Mouse (Mus musculus): ENCODE results near the gene Sept9.

Sept9 gene

DNA sequence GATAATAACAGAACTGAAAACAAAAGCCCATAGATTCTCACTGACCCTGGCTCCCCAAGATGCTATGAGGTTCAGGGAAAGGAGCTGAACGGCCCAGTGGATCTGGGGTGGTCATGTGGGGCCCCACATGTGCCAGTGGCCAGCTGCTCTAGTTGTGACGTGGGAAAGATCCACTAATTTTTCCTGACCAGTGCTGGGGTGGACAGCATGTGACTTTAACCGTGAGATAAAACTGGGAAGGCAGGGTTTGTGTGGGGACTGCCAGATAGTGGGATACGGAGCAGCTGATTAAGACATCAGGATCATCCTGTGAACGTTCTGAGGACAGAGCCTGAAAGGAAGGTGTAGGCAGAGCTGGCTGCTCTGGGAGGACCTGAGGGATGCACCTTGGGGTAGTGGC lies 48.1 kb downstream of the Sept9 start:
- DNase-seq = no peak

DNA sequence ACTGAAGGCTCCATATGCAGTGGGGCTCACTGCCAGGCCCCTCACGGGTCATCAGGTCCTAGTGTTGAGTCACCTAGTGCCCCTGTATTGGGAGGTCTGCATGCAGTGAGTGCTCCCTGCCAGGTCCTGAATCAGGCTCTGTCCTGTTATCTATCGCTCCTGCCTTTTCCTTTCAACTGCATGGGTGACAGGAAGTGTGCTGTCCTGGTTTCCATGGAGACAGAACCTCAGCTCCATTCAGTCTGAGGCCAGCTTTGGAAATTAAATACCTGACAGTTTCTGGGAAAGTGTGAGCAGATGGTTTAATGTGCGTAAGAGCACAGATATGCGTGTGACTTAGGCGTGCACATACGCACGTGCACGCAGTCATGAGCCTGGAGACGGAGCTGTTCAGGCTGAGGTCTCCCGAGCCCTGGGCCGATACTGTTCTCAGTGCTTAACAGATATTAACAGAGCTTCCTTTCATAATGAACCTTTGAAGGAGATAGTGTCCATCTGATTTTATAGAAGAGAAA lies 49.3 kb downstream of the Sept9 start:
- no peak for DNase-seq

DNA sequence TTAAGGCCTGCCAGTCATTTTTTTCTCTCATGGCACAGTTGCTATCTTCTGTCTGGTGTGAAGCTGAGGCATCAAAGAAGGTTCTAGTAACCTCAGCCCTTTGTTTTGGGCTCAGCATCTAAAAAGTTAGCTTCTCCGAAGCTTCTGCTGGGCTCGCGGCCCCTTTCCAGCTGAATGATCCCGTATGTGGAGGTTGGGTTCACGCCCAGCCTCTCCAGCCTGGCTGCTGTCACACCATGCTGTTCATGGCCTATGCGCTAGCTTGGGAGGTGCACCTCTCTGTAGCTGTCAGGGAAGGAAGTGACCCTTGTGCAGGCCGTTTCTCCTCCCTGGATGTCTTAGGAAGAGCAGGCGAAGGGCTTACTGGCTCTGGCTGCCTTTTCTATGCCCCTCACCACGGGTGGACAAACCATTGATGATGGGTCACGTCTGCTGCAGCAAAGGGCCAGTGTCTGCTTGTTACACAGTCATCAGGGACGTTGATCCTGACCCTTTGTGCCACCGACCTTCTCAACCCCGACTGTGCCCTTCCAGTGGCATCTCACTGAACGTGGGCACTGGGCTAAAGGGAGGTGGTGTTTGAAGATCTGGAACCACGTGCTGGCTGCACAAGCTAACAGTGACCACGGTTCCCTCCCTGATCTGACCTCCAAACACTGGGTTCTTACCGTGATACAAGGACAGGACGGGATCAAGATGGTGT lies 50.0 kb downstream of the Sept9 start:
- DNase-seq = no peak

DNA sequence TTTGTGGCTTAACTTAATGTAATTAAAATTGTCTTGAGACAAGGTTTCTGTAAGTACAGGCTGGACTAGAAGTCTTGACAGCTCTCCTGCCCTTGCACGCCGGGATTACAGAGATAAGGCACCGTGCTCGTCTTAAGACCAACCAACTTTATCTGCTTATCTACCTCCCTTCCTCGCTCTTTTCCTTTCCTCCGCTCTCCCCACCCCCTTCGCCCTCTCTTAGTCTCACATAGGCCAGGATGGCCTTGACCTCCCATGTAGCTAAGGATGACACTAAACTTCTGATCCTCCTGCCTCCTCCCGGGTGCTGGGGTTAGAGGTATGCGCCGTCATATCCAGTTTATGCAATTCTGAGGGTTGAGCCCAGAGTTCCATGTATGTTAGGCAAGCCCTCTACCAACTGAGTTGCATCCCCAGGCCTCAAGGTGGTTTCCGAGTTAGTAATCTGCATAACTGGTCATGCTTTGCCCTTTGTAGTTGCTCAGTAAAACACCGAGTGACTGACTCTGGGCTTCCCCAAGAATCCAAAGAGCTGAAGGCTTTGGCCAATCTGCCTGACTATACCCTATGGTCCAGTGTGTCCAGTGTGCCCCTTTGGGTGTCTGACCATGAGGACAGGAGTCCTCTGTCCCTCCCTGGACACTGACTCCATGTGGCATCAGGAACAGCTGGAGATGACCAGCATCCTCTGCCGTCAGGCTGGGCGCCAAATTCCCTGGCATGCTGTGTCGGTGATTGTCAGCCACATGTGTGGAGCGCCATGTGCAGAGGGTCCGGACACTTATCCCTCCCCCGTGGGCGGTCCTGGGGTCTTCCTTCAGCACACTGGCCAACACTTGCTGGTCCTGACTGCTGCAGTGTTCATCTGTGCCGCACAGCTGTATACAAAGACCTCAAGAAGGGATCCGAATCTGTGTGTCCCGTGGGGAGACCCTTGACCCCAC lies 50.8 kb downstream of the Sept9 start:
- DNase-seq = no peak

DNA sequence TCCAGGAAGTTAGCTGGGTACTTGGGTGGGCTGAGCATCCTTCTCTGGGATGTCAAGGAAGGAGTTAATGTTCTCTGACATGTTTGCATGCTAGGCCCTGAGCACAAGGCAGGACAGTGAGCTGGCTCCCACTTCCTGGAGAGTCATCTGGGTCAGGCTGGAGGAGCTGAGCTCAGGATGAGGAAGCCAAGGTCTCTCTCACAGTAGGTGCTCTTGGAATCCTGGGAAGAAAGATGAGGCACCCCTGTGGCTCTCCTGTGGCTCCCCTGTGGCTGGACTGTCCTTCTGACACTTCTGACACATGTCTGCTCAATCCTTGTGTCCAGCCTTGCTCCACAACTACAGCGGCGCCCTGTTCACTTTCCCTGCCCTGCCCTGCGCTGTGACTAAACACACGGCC lies 52.3 kb downstream of the Sept9 start:
- DNase-seq = no peak

DNA sequence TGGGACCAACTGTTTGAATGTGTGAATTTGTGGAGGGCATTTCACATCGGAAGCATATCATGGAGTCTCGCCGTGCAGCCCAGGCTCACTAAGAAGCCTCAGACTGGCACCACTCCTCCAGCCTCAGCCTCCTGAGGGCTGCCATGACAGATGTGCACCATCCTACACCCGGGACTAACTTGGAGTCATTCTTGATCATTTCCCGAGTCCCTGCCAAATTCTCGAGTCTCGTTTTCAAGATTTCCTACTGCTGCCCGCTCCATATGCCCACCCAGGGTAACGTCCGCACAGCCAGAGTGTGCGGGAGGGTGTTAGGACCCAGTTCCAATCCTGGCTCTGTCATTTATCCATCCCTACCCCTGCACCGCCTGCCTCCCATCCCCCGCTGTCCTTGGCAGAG lies 53.4 kb downstream of the Sept9 start:
- no peak for DNase-seq

DNA sequence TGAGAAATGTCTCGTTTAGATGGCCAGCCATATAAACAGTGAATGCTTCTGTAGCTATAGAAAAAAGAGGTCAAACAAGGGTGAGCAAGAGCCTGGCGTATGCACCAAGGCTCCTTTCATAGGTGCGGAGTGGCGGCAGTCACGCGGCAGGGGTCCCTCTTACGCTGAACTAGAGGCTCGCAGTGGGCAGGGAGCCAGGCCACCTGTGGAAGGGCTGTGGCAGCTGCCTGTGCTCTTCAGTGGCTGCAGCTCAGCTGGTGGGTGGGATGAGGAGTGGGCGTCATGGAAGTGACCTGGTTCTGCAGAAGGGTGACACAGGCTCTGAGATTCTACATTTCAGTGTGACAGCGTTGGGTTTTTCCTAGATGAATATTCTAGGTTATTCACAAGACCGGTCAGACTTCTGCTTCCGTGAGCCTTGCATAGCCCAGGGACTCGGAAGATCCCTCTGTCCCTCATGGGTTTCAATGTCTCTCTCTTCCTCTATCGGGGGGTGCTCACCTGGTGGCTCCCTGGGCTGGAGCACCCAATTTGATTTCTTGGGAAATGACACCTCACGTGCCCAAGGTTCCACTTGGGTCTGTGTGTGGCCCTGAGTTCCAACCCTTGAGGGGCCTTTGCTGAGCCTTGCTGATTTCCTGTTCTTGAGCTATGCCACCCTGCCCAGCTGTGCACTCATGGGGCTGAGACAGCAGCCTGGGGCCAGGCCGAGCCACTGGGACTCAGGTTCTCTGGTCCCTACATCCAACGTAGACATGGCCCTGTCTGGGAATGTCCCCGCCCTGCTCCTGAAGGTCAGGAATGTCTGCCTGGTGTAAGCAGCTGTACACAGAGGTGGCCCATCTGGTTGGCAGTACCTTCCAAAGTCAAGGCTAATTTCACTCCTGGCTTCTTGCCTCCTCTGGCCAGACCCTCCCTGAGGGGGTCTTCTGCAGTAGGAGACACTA lies 55.0 kb downstream of the Sept9 start:
- DNase-seq = no peak

DNA sequence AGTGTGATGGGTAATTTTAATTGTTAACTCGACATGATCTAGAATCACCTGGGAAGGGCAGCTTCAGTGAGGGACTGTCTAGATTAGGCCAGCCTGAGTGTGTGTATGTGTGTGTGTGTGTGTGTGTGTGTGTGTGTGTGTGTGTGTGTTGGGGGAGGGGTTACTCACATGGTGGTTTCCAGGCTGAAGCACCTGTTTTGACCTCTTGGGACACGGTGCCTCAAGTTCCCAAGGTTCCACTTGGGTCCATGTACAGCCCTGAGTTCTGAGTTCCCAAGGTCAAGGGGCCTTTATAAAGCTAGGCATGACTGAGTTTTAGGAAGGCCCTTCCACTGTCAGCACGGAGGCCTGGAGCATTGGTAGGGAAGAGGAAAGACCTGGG lies 55.6 kb downstream of the Sept9 start:
- DNase-seq = no peak

DNA sequence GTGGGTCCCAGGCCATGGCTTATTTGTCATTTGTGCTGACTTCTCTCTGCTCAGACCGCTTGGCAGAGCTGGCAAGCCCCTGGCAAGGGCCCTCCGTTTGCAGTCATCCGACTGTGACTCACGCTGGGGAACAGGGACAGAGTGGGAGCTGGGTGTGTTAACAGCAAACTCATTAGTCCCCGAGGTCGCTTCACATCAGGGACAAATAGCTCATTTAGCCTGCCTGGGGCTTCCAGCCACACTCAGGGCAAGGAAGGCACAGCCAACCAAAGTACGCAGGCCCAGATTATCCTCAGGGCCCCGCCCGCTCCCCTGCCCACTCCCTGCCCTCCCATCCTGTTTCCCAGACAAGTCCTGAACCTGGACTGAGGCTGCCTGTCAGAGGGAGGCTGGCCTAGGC lies 56.6 kb downstream of the Sept9 start:
- no peak for DNase-seq

DNA sequence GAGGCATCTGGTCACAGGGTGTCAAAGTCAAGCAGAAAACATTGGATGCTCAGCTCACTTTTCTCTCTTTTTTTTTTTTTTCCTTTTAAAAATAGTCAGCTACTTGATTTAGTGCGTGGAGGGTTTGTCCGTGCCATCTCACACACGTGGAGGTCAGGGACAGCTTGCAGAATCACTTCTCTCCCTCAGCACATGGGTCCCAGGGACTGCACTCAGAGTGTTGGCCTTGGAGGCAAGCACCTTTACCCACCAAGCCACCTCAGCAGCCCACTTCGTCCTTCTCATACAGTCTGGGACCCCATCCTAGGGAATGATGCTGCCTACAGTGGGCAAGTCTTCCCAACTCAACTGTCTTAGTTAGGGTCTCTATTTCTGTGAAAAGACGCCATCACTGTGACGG lies 57.4 kb downstream of the Sept9 start:
- DNase-seq = no peak

DNA sequence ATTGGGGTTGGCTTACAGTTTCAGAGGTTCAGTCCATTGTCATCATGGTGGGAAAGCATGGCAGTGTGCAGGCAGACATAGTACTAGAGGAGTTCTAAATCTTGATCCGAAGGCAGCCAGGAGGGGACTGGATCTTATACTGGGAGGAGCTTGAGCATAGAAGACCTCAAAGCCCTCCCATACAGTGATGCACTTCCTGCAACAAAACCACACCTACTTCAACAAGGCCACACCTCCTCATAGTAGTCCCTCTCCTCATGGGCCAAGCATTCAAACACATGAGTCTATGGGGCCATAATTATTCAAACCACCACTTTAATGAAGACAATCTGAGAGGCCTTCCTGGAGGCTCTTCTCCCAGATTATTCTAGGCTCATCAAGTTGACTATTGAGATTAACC lies 57.8 kb downstream of the Sept9 start:
- no peak for DNase-seq

DNA sequence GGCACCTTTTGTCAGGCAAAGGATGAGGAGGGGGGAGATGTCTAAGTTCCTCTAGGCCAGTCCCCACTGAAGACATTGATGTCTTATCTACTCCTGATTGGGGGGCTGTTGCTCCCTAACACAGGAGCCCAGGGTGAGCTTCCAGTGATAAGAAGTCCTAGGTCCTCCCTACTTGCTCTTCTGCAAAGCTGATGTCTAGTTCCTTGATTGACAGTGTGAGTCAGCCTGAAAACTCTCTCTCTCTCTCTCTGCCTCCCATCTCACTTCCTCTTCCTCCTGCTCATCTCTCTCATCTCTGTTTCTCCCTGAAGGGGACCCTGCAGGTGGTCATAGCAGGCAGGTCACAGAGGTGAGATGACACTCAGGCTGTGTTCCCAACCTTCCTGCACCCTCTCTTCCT lies 58.4 kb downstream of the Sept9 start:
- no peak for DNase-seq

DNA sequence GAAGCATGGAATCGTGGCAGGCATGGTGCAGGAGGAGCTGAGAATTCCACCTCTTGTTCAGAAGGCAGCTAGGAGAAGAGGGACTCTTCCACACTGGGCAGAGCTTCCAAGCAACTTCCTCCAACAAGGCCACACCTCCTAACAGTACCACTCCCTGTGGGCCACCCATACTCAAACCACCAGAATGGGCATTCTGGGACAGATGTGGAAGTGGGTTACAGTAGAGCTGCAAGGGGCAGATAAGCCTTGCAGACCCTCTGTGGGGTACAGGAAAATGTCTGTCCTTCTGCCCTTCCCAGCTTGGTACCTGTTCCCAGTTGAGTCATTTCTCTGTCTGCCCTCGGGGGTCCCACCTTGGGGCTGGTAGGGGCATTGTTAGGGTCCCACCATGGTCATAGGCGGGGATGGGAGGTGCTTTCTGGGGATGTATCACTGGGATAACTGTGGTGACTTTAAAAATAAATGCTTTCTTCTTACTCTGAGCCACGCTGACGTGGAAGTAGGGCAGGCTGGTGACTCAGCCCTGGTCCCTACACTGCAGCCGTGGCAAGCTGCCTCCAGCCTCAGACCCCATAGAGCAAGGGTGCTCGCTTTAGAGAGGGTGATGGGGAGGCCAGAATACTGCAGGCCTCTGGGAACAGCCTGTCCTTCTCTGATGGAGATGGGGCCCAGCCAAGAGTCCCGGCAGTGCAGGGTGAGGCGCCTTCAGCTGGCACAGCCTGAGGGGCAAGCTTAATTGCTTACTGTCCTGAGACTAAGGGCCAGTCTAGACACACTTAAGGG lies 59.9 kb downstream of the Sept9 start:
- DNase-seq = no peak

DNA sequence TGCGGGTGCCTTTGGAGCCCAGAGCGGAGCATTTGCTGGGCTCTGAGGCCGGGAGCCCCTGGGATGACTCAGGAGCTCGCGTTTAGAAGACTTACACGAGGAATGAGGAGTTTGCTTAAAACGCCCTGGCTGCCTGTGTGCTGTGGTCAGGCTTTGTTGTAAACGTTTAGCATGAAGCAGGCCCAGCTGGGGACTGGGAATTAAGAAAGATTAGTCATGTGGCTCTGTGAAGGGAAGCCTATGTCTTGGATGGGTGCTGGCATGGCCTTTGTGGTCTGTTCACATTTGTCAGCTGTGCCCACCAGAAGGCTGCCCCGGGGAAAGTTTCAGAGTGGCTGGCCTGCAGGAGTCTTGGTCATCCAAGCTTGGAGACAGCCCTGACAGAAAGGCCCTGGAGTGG lies 61.2 kb downstream of the Sept9 start:
- DNase-seq = no peak

DNA sequence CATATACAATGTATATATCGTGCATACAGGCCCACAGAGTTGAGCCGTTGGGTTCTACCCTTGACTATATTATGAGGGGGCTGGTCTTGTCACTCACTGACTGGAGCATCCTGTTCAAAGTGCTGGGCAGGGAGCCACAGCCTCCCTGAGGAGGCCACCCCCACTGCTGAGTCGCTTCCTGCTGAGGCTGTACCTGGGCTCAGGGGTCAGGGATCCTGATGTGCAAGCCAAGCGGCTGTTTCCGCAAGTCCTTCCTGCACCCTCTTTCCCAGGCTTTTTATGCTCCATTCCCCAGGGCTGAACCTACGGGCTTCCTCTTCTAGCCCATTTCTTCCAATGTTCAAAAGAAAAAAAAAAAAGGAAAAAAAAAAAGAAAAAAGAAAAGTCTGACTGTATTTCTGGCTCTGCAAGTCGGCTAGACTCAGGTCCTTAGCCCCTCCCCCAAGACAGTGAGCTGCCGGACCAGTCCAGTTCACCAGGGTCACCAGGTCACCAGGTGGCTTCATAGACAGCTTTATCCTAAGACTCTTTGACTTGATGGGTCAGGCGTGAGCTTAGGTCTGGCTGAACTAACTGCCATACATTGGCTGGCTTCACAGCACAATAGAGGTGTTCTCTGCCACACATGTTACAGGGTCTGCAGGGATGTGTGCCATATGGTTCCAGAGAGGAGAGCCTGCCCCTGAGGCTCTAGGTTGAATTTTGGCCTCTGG lies 63.8 kb downstream of the Sept9 start:
- no peak for DNase-seq

DNA sequence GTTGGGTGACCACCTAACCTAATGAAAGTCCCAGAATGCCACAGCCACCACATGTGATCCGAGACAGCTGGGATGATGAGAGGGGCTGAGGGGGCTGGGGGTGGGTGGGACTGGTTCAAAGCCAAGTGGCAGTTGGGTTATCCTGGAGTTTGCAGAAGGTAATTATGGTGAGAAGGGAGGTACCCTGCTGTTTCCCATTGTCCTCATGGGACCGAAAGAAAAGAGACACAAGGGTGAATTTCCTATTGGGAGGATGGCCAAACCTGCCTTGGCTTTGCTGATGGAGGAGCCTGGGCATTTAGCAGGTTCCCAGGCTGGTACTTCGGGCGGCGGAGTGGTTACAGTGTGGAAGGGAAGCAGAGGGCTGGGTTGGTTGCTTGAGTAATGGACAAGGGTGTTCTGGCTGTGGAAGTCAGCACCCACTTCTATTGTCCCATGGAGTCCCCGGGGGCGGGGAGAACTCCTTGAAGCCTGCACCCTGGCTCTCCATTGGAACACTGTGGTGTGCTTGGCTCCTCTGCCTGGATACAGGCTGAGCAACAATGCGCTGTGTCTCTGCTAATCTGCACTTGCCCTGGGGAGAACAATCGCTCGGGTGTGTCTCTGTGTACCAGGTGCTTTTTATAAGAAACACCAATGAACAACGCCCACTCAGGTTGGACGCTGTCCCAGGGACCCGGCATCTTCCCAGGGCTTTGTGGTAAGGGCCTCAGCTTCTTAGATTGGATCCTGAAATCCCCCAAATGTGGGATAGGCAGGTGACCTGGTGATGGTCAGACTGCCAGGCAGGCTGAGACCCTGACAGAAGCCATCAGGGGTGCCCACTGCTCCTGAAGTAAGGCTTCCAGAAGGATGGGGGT lies 64.9 kb downstream of the Sept9 start:
- DNase-seq = peak; percentile 78

DNA sequence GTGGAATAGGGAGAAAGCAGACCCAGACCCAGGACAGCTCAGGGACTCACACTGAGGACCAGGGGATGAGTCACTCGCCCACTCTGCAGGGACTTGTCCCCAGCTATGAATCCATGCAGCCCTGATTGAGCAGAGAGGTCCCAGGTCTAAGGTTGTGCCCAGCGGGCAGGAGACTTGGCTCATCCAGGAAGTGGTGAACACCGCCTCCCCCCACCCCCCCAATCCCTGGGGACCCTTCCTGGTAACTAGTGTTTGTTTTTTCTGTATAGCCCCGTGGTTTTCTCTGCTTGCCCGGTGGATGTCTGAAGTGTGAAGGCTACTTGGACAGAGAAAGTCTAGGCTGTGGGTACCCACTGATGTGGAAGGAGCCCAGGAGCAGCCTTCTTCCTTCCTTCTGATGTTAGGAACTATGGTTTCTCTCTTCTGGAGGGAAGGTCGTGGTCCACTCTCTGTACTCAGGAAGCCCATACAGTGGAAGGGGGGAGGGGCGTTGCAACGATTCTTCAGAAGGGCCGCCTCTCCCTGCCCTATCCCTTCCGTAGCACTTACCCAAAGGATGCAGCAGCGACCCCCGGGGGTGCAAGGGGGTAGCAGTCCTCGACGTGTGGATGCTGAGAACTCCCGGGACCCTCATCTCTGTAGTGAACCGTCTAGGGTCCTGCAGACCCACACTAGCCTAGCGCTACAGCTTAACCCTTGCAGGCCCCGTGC lies 66.0 kb downstream of the Sept9 start:
- peak; percentile 70 for DNase-seq

DNA sequence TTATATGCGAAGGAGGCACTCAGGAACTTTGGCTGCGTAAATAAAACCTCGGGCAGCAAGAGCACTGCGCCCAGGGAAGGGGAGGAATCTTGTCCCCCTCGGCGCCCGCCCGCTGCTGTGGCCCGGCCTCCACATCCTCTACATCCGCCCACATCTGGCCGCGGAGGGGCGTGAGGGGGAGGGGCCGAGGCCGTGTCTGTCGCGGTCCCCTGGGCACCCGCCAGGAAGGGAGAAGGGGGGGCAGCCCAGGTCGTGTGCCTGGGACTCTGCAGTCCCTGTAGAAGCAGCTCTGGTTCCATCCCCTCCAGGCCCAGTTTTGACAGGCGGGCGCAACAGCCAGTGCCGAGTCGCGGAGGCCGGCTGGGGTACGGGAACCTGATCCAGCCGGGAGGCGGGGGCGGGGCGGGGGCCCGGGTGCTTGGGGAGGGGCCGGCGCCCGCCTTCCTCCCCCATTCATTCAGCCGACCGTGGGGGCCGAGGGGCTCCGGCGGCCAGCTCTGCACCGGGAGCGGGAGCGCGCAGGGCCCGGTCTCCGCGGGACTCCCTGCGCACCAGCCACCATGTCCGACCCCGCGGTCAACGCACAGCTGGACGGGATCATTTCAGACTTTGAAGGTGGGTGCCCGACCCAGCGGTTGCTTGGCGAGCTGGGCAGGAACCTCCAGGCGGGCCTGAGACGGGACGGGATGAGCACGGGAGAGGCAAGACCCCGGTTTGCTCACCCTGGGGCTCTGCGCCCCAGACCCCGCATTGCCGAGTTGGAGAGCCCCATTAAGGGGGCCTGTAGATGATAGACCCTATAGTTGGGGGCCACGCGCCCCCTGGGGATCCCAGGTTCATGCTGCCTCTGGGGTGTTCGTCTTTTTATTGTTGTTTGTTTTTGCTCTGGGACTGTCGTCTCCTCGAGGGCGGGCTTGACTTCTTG lies 66.8 kb downstream of the Sept9 start:
- DNase-seq = peak; percentile 94

Measured in lung, postnatal 36 days (tissue).